ENCODE assay signal across 13 mouse cellular contexts in genomic region chr13:13549687-13550660, GRCm38 (mm10). TPM values are rescaled to one million over a fixed set of nuclear protein-coding genes. Genes with fewer than 3 reads are reported as not detected.
A peak's percentile ranks its signal among the peaks of the same experiment; 100 is the strongest.
DNase-seq lines count a peak whose midpoint lies in the region; ATAC-seq and TF ChIP-seq lines count a peak whose summit lies in the region.
"Had no signal": no experiment of that assay in that cellular context is flagged by ENCODE, and none has a peak within 500 bp of the region (broad histone marks: within the 10 kb centered on the region; RNA-seq: fewer than 3 reads in every experiment).

No protein-coding gene starts in this region.

- no peak overlapping the region for H3K4me3 ChIP-seq in heart, embryonic 10.5 days
- H3K4me3 ChIP-seq in layer of hippocampus, adult 2 months, result no peak overlapping the region
- H3K4me3 ChIP-seq: forebrain, embryonic 13.5 days; hindbrain, embryonic 15.5 days; liver, embryonic 13.5 days had no signal

- no peak for DNase-seq in heart, embryonic 10.5 days (ENCODE audit: low spot score)
- no peak for DNase-seq in heart, adult 9 months (ENCODE audit: low spot score in 2 of 2)
- no peak for DNase-seq in layer of hippocampus, adult 2 months (ENCODE audit: low spot score in 2 of 2)
- DNase-seq in layer of hippocampus, postnatal 36 days, result no peak
- peak; percentile 46 to 50 for DNase-seq in kidney, postnatal 4 days
- no peak for DNase-seq in B cell, adult 2 months
- DNase-seq in cerebellum, postnatal 14 days, result no peak
- DNase-seq: cerebellum, adult 8-10 months; liver, embryonic 13.5 days had no signal

- no peak for TF ChIP-seq CTCF in layer of hippocampus, adult 2 months (conservative IDR thresholded peaks at IDR 0.05)

- H3K4me1 ChIP-seq in heart, embryonic 10.5 days, result peaks cover 13% of the 10 kb centered on the region
- H3K4me1 ChIP-seq: hindbrain, embryonic 15.5 days; liver, embryonic 13.5 days had no signal

- WGBS in heart, embryonic 10.5 days, result 64% methylated on average over 9 of the region's 9 CpGs

- H3K27me3 ChIP-seq in heart, embryonic 10.5 days (ENCODE audit: insufficient read depth, poor library complexity, severe bottlenecking), result no peaks in the 10 kb centered on the region
- H3K27me3 ChIP-seq: forebrain, embryonic 13.5 days; hindbrain, embryonic 15.5 days; liver, embryonic 13.5 days had no signal

- H3K36me3 ChIP-seq in heart, embryonic 10.5 days, result no peaks in the 10 kb centered on the region
- H3K36me3 ChIP-seq: hindbrain, embryonic 15.5 days; liver, embryonic 13.5 days had no signal

- ATAC-seq in megakaryocyte progenitor cell, adult 5-6 weeks (replicated peaks; ENCODE audit: poor library complexity), result peak; percentile 45
- ATAC-seq: CD4-positive, CD25-positive, alpha-beta regulatory T cell, adult 4 months; forebrain, embryonic 13.5 days had no signal

- H3K9me3 ChIP-seq in heart, embryonic 10.5 days, result no peaks in the 10 kb centered on the region
- H3K9me3 ChIP-seq: forebrain, embryonic 13.5 days; hindbrain, embryonic 15.5 days; liver, embryonic 13.5 days had no signal

- peak overlapping the region; percentile 1; the same call in 1 of the 2 replicates for H3K27ac ChIP-seq in heart, embryonic 10.5 days
- peak overlapping the region; percentile 36; the same call in 1 of the 2 replicates for H3K27ac ChIP-seq in layer of hippocampus, adult 2 months
- H3K27ac ChIP-seq: forebrain, embryonic 13.5 days; hindbrain, embryonic 15.5 days; liver, embryonic 13.5 days had no signal

RNA-seq across cellular contexts. Expression of gene Lyst, which starts 40.2 kb away (rescaled TPM):
- 1.9 and 2.9 TPM in 2 replicates for polyA plus RNA-seq in heart, embryonic 10.5 days (2016; fragmentation: Nextera tagmentation; extraction: Ambion mirVana)
- total RNA-seq in layer of hippocampus, adult 2 months (2021), result 100 to 1,000 TPM in 1 of 2 experiments, 10 to 100 TPM in 1; 96.3 to 107 TPM
- 100 to 1,000 TPM in 1 of 2 experiments, 10 to 100 TPM in 1; 88.7 to 114 TPM for total RNA-seq in layer of hippocampus, postnatal 36 days (2021)
- total RNA-seq in megakaryocyte progenitor cell, adult 5-6 weeks (2015), result 55.4 and 68.7 TPM in 2 replicates
- total RNA-seq in megakaryocyte progenitor cell, adult 5-6 weeks (2017), result 48.7 and 55.6 TPM in 2 replicates

Comparison
In these comparisons a context has a peak if more than half of its experiments do, and no peak if none do; other contexts are left out.
1. DNase-seq: peak in kidney, postnatal 4 days (2 of 2); none in heart, embryonic 10.5 days (single experiment), heart, adult 9 months (0 of 2), layer of hippocampus, adult 2 months (0 of 2), layer of hippocampus, postnatal 36 days (0 of 2), B cell, adult 2 months (0 of 2) and cerebellum, postnatal 14 days (0 of 2).